Mouse (Mus musculus) MEL (cell line): ENCODE measurements around the gene Atrnl1. TPM values are rescaled to one million over a fixed set of nuclear protein-coding genes. Genes with fewer than 3 reads are reported as not detected.

ENCODE experiments used
- DNase-seq: peaks from one replicate; pipeline ENCODE4 v3.0.0; 2011; ENCODE audit warnings: low read depth, low spot score
- H3K27ac ChIP-seq: 2 replicates; pipeline ENCODE4 v1.5.1; 2012; ENCODE audit warnings: low read depth, mild to moderate bottlenecking, control low read depth, low read length, moderate library complexity; ENCODE audit not compliant: control insufficient read depth
- H3K27me3 ChIP-seq, 2 experiments: fragments of 150-350 bp in 1 of 2; sonication (generic) in 1 of 2; 2 replicates each; pipeline ENCODE4 v1.6.1; 2012; ENCODE audit warnings: low read length in 2 of 2, mild to moderate bottlenecking in 2 of 2, improper control_type of control experiment in 1 of 2, moderate library complexity in 1 of 2; ENCODE audit not compliant: insufficient read depth in 2 of 2, control insufficient read depth in 1 of 2
- H3K36me3 ChIP-seq, 2 experiments: 2 replicates each; pipeline ENCODE4 v1.6.1; 2012 to 2014; ENCODE audit warnings: low read length in 2 of 2, improper control_type of control experiment in 1 of 2, inconsistent platforms in 1 of 2, mild to moderate bottlenecking in 1 of 2; ENCODE audit not compliant: insufficient read depth in 2 of 2, control insufficient read depth in 1 of 2
- H3K4me1 ChIP-seq, 2 experiments: fragments of 150-350 bp in 1 of 2; sonication (generic) in 1 of 2; 2 replicates each; pipeline ENCODE4 v1.6.1; 2012; ENCODE audit warnings: low read length in 2 of 2, improper control_type of control experiment in 1 of 2, mild to moderate bottlenecking in 1 of 2; ENCODE audit not compliant: insufficient read depth in 2 of 2, control insufficient read depth in 1 of 2
- H3K4me3 ChIP-seq, 2 experiments: fragments of 150-350 bp in 1 of 2; sonication (generic) in 1 of 2; 2 replicates each; pipeline ENCODE4 v1.5.1; 2012; ENCODE audit warnings: low read depth in 2 of 2, low read length in 2 of 2, mild to moderate bottlenecking in 2 of 2, moderate library complexity in 2 of 2, control low read depth in 1 of 2, improper control_type of control experiment in 1 of 2; ENCODE audit not compliant: control insufficient read depth in 1 of 2, insufficient read depth in 1 of 2
- H3K79me2 ChIP-seq: 2 replicates; pipeline ENCODE4 v1.6.1; 2012; ENCODE audit warnings: mild to moderate bottlenecking, low read length, moderate library complexity; ENCODE audit not compliant: control insufficient read depth, poor library complexity, insufficient read depth
- H3K9ac ChIP-seq: 2 replicates; pipeline ENCODE4 v1.6.1; 2012; ENCODE audit warnings: low read depth, mild to moderate bottlenecking, control low read depth, low read length, moderate library complexity; ENCODE audit not compliant: control insufficient read depth, poor library complexity, severe bottlenecking
- H3K9me3 ChIP-seq: fragments of 150-350 bp; sonication (generic); replicated peaks from 2 replicates; pipeline ENCODE4 v1.6.1; 2012; ENCODE audit warnings: mild to moderate bottlenecking, low read length, improper control_type of control experiment, moderate library complexity; ENCODE audit not compliant: insufficient read depth
- CHD1 ChIP-seq: IDR thresholded peaks from 2 replicates; pipeline ENCODE4 v1.6.1; 2012; ENCODE audit warnings: low read depth, mild to moderate bottlenecking, inconsistent platforms, low read length, improper control_type of control experiment
- CTCF ChIP-seq, 3 experiments: IDR thresholded peaks in 2 of 3; conservative IDR thresholded peaks in 1 of 3; 2 replicates each; pipeline ENCODE4 v1.5.1; 2011 to 2012; ENCODE audit warnings: low read length in 3 of 3, low read depth in 2 of 3, mild to moderate bottlenecking in 2 of 3, improper control_type of control experiment in 1 of 3, inconsistent platforms in 1 of 3, mixed read lengths in 1 of 3, moderate library complexity in 1 of 3; ENCODE audit not compliant: control insufficient read depth in 1 of 3, insufficient read depth in 1 of 3, poor library complexity in 1 of 3, severe bottlenecking in 1 of 3
- EP300 ChIP-seq, 2 experiments: IDR thresholded peaks; 2 replicates each; pipeline ENCODE4 v1.6.1; 2011; ENCODE audit warnings: improper control_type of control experiment in 2 of 2, low read length in 2 of 2, low read depth in 1 of 2, mild to moderate bottlenecking in 1 of 2
- ETS1 ChIP-seq: IDR thresholded peaks from 2 replicates; pipeline ENCODE4 v1.6.1; 2012; ENCODE audit warnings: low read depth, mild to moderate bottlenecking, inconsistent platforms, low read length, improper control_type of control experiment, moderate library complexity
- GATA1 ChIP-seq: IDR thresholded peaks from 2 replicates; pipeline ENCODE4 v1.6.1; 2011; ENCODE audit warnings: low read depth, low read length, improper control_type of control experiment
- JUND ChIP-seq: IDR thresholded peaks from 2 replicates; pipeline ENCODE4 v1.6.1; 2011; ENCODE audit warnings: low read depth, mild to moderate bottlenecking, improper control_type of control experiment, low read length
- MAFK ChIP-seq: IDR thresholded peaks from 2 replicates; pipeline ENCODE4 v1.6.1; 2011; ENCODE audit warnings: low read depth, mild to moderate bottlenecking, low read length, improper control_type of control experiment, borderline replicate concordance
- MAZ ChIP-seq: IDR thresholded peaks from 2 replicates; pipeline ENCODE4 v1.6.1; 2012; ENCODE audit warnings: low read depth, mild to moderate bottlenecking, inconsistent platforms, low read length, improper control_type of control experiment
- MXI1 ChIP-seq: IDR thresholded peaks from 2 replicates; pipeline ENCODE4 v1.6.1; 2011; ENCODE audit warnings: mild to moderate bottlenecking, low read depth, low read length, improper control_type of control experiment
- MYC ChIP-seq: IDR thresholded peaks from 2 replicates; pipeline ENCODE4 v1.6.1; 2011; ENCODE audit warnings: low read depth, mild to moderate bottlenecking, low read length, improper control_type of control experiment, moderate library complexity
- NRF1 ChIP-seq: IDR thresholded peaks from 2 replicates; pipeline ENCODE4 v1.6.1; 2014; ENCODE audit warnings: low read depth, mild to moderate bottlenecking, inconsistent platforms, low read length, improper control_type of control experiment, moderate library complexity; ENCODE audit not compliant: poor library complexity, insufficient read depth, severe bottlenecking
- POLR2A ChIP-seq, 2 experiments: IDR thresholded peaks; 2 replicates each; pipeline ENCODE4 v1.6.1; 2011 to 2012; ENCODE audit warnings: low read length in 2 of 2, mild to moderate bottlenecking in 2 of 2, control low read depth in 1 of 2, improper control_type of control experiment in 1 of 2, low read depth in 1 of 2, moderate library complexity in 1 of 2; ENCODE audit not compliant: control insufficient read depth in 1 of 2, insufficient read depth in 1 of 2, poor library complexity in 1 of 2
- RCOR1 ChIP-seq: IDR thresholded peaks from 2 replicates; pipeline ENCODE4 v1.6.1; 2012; ENCODE audit warnings: low read depth, mild to moderate bottlenecking, inconsistent platforms, low read length, improper control_type of control experiment
- SIN3A ChIP-seq: IDR thresholded peaks from 2 replicates; pipeline ENCODE4 v1.6.1; 2012; ENCODE audit warnings: low read length, improper control_type of control experiment, inconsistent platforms
- SMC3 ChIP-seq: IDR thresholded peaks from 2 replicates; pipeline ENCODE4 v1.6.1; 2011; ENCODE audit warnings: low read depth, low read length, improper control_type of control experiment
- TAL1 ChIP-seq: IDR thresholded peaks from 2 replicates; pipeline ENCODE4 v1.6.1; 2012; ENCODE audit warnings: mild to moderate bottlenecking, inconsistent platforms, low read length, moderate library complexity, mixed read lengths
- TCF12 ChIP-seq: IDR thresholded peaks from 2 replicates; pipeline ENCODE4 v1.6.1; 2014; ENCODE audit warnings: low read depth, mild to moderate bottlenecking, inconsistent platforms, low read length, improper control_type of control experiment, moderate library complexity
- UBTF ChIP-seq: IDR thresholded peaks from 2 replicates; pipeline ENCODE4 v1.6.1; 2012; ENCODE audit warnings: low read depth, mild to moderate bottlenecking, inconsistent platforms, low read length, improper control_type of control experiment, moderate library complexity, borderline replicate concordance; ENCODE audit not compliant: insufficient read depth
- USF2 ChIP-seq, 2 experiments: IDR thresholded peaks; 2 replicates each; pipeline ENCODE4 v1.6.1; 2011 to 2012; ENCODE audit warnings: improper control_type of control experiment in 2 of 2, low read length in 2 of 2, borderline replicate concordance in 1 of 2, inconsistent platforms in 1 of 2, low read depth in 1 of 2, mild to moderate bottlenecking in 1 of 2; ENCODE audit not compliant: insufficient read depth in 1 of 2
- ZC3H11A ChIP-seq: IDR thresholded peaks from 2 replicates; pipeline ENCODE4 v1.6.1; 2012; ENCODE audit warnings: low read depth, mild to moderate bottlenecking, inconsistent platforms, low read length, improper control_type of control experiment
- ZKSCAN1 ChIP-seq: IDR thresholded peaks from 2 replicates; pipeline ENCODE4 v1.6.1; 2012; ENCODE audit warnings: low read depth, mild to moderate bottlenecking, inconsistent platforms, low read length, improper control_type of control experiment, moderate library complexity
- ZMIZ1 ChIP-seq: IDR thresholded peaks from 2 replicates; pipeline ENCODE4 v1.6.1; 2012; ENCODE audit warnings: low read depth, mild to moderate bottlenecking, inconsistent platforms, low read length, improper control_type of control experiment, moderate library complexity
- ZNF384 ChIP-seq: IDR thresholded peaks from 2 replicates; pipeline ENCODE4 v1.6.1; 2012; ENCODE audit warnings: low read depth, mild to moderate bottlenecking, inconsistent platforms, low read length, improper control_type of control experiment
- polyA plus RNA-seq, 2 experiments: library from polyadenylated mRNA; stranded (reverse) in 1 of 2; unstranded in 1 of 2; fragments of >175 nt in 1 of 2; fragments of >200 nt in 1 of 2; gene quantifications; 2 replicates each; pipeline versions ENCODE4 v1.2.1 to v1.2.4; 2012; ENCODE audit warnings: low replicate concordance in 2 of 2, low read depth in 1 of 2; ENCODE audit not compliant: insufficient read length in 2 of 2, insufficient read depth in 1 of 2, missing spikeins in 1 of 2
- total RNA-seq: library from RNA; depleted of rRNA; stranded (reverse); fragments of 300-350 nt; gene quantifications from 2 replicates; pipeline ENCODE4 v1.2.3, GENCODE M21; 2012

Gene Atrnl1
- total and polyA plus RNA-seq, 3 experiments, result 6.4 to 8.2 TPM; not detected in 1

DNA sequence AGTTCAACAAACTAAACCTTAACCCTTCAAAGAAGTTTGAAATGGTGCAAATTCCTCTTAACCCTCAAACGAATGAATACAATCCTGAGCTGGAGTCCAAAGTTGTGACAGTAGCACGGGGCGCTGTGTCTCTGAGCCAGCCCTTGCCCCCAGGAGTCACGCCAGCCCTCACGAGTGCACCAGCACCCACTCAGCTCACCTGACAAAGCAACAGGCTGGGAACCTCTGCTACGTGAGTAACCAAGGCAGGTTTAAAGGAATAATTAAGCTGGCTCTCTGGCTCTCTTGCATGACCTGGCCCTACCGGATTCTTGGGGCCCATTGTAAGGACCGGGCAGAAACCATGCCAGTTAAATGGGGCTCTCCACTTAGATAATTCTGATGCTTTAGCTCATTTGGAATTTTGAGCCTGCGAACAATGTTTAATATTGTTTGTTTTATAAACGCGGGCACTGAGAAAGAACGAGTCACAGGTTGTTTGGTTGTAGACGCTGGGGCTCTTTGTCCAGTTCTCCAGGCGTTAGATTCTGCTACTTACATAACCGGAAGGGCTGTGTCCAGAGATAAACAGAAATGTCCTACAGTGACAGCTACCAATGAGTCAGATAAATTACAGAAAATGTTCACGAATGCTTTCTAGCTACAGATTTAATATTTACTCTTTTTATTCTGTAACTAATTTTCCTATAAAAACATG lies 10.5 kb upstream of the Atrnl1 start:
- Histone ChIP-seq H3K4me3 (peak overlapping the region; percentile 38 to 42), H3K9me3 (no peaks in the 10 kb centered on the region)
- TF ChIP-seq CHD1 (no peak), CTCF (IDR thresholded peaks at IDR 0.05 in 2 of 3, conservative IDR thresholded peaks at IDR 0.05 in 1 of 3; ENCODE audit: control insufficient read depth in 1 of 3, insufficient read depth in 1 of 3, low read depth in 2 of 3, low read length in 3 of 3, poor library complexity in 1 of 3, severe bottlenecking in 1 of 3) (no peak), MAFK (no peak), NRF1 (no peak), EP300 (IDR thresholded peaks at IDR 0.05; ENCODE audit: low read depth in 1 of 2, low read length in 2 of 2) (peak; percentile 78 to 88), USF2 (IDR thresholded peaks at IDR 0.05; ENCODE audit: borderline replicate concordance in 1 of 2, insufficient read depth in 1 of 2, low read depth in 1 of 2, low read length in 2 of 2) (no peak), ZNF384 (peak; percentile 39; the same call in 1 of the 2 replicates), ZC3H11A (no peak), ZMIZ1 (no peak), POLR2A (IDR thresholded peaks at IDR 0.05; ENCODE audit: control insufficient read depth in 1 of 2, insufficient read depth in 1 of 2, low read depth in 1 of 2, low read length in 2 of 2, poor library complexity in 1 of 2) (no peak), RCOR1 (peak; percentile 76), SIN3A (peak; percentile 43; the same call in 1 of the 2 replicates), MXI1 (peak; percentile 41; the same call in 1 of the 2 replicates), TAL1 (peak; percentile 89), ETS1 (peak; percentile 58; the same call in 1 of the 2 replicates), SMC3 (no peak), MYC (0 out of 2 replicates have a peak, but pooled peaks have one; percentile 48), GATA1 (peak; percentile 90), TCF12 (peak; percentile 84), JUND (0 out of 2 replicates have a peak, but pooled peaks have one; percentile 41), UBTF (no peak), ZKSCAN1 (no peak), MAZ (no peak)

More for the DNA sequence above, 10.5 kb upstream of the Atrnl1 start:
- Histone ChIP-seq H3K79me2 (no peaks in the 10 kb centered on the region; the same call in 1 of the 2 replicates), H3K36me3 (peaks cover 0 to 6% of the 10 kb centered on the region in 2 experiments; a peak in 2 of 4 replicates), H3K27ac (peak overlapping the region; percentile 41), H3K4me1 (peaks cover 7 to 15% of the 10 kb centered on the region in 2 experiments), H3K9ac (peak overlapping the region; percentile 37), H3K27me3 (peaks cover 0 to 3% of the 10 kb centered on the region in 2 experiments; a peak in 2 of 4 replicates)
- DNase-seq, result peak; percentile 67
